Mouse (Mus musculus) CD4-positive, CD25-positive, alpha-beta regulatory T cell, adult 2 months (primary cell): Measurements from ENCODE around the gene Rpl3.

Experiments
- DNase-seq: peaks from one replicate; pipeline ENCODE4 v3.0.0-alpha.2; 2012; ENCODE audit warnings: low read depth, low spot score

Rpl3 gene

GRCm38 (mm10) chr15:80035341-80035885 lies 56.3 kb downstream of the Rpl3 start:
- DNase-seq: no peak

DNA sequence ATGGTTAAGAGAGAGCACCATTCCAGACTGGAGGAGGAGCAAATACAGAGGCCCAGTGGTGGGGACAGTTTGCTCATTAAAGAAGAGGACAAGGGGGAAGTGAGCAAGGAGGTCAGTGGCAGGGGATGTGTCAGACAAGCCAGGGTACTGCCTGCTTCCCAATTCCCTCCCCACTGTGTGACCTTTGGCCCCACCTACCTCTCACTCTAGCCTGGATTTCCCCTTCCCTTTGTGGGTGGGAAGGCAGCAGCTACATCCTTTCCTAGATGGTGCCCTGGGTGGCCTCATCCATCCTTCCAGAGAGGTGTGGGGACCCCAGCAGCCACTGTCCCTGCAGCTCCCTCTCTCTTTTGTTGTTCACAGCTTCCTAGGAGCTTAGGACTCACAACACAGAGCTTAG lies 56.8 kb downstream of the Rpl3 start:
- DNase-seq: no peak

DNA sequence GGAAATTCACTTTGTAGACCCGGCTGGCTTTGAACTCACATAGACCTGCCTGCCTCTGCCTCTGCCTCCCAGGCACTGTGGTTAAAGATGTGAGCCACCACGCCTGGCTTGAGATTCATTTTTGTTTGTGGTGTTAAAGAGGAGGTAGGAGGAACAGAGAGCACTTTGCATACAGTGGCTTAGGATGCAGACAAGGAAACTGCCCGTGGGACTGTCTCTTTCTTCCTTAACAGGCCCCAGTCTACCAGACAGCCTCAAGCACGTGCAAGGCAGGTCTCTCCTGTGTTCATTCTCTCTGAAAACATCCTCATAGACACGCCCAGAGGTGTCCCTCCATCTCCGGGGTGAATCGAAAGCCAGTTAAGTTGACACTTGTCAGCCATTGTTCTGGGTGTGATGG lies 57.3 kb downstream of the Rpl3 start:
- DNase-seq: no peak

DNA sequence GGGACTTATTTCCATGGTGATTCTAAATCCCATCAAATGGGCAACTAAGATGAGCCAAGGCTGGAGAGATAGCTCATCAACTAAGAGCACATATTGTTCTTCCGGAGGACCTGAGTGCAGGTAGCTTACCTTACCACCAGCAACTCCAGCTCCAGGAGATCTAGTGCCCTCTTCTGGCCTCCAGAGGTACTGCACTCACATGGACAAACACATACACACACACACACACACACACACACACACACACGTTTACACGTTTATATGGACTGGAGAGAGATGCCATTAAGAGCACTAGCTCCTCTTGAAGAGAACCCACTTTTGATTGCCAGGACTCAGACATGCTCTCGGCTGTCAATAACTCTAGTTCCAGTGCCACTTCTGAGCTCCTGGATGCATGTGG lies 60.5 kb downstream of the Rpl3 start:
- peak; percentile 40 for DNase-seq

DNA sequence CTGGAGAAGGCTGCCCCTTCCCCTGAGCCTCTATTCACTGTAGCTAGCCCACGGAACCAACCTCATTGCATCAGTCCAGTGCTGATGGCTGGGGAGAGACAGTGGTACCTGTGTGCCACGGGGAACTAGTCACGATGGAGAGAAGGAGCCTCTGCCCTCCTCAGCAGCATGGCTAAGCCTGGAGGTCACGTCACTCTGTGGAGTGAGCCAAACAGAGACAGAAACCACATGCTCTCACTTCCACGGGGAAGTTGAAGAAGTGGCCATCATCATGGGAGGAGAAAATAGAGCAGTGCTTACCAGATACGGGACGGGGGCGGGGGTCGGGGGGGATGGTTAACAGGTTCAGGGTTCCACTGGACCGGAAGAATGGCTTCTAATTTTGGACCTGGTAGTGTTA lies 61.3 kb downstream of the Rpl3 start:
- no peak for DNase-seq

DNA sequence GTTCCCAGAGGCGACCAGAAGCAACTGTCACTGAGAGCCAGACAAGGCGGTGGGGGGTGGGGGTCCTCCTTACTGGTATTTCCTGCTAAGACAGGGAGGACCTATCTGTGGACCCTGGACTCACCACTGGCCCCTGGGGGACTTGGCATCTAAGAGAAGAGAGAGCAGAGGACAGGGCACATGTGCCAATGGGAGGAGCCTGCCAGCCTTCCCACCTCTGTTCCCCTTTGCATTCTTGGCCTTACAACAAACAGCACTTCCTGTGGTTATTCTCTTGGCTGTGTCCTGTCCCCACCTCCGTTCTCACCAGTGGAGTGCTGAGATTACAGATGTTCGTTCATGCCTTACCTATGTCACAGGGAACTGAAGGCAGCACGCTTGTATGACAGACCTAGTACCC lies 62.8 kb downstream of the Rpl3 start:
- no peak for DNase-seq
